Mouse (Mus musculus) thymus, adult 2 months (tissue): ENCODE data around the gene Ptov1. TPM values are rescaled to one million over a fixed set of nuclear protein-coding genes. Genes with fewer than 3 reads are reported as not detected.

Experiments used
- DNase-seq: peaks from one replicate; pipeline ENCODE4 v3.0.0; 2021
- H3K27ac ChIP-seq: fragments of 200-500 bp; 2 replicates; pipeline ENCODE4 v1.5.1; 2012; ENCODE audit warnings: low read length, control low read depth; ENCODE audit not compliant: control insufficient read depth, insufficient read depth
- H3K27me3 ChIP-seq: fragments of 200-500 bp; 2 replicates; pipeline ENCODE4 v1.6.1; 2012; ENCODE audit warnings: mild to moderate bottlenecking, low read length, moderate library complexity, mixed read lengths; ENCODE audit not compliant: control insufficient read depth, insufficient read depth
- H3K36me3 ChIP-seq: fragments of 200-500 bp; 2 replicates; pipeline ENCODE4 v1.6.1; 2012; ENCODE audit warnings: mild to moderate bottlenecking, low read length, moderate library complexity; ENCODE audit not compliant: control insufficient read depth, insufficient read depth
- H3K4me1 ChIP-seq: fragments of 200-500 bp; replicated peaks from 2 replicates; pipeline ENCODE4 v1.6.1; 2012; ENCODE audit warnings: low read length; ENCODE audit not compliant: control insufficient read depth, insufficient read depth
- H3K4me3 ChIP-seq: fragments of 200-500 bp; 2 replicates; pipeline ENCODE4 v1.5.1; 2012; ENCODE audit warnings: mild to moderate bottlenecking, low read length, control low read depth, moderate library complexity; ENCODE audit not compliant: control insufficient read depth, insufficient read depth
- CTCF ChIP-seq: fragments of 200-500 bp; IDR thresholded peaks from 2 replicates; pipeline ENCODE4 v1.5.1; 2012; ENCODE audit warnings: mild to moderate bottlenecking, control low read depth, low read length, moderate library complexity, borderline replicate concordance; ENCODE audit not compliant: control insufficient read depth, poor library complexity, insufficient read depth; ENCODE audit errors: extremely low read depth
- POLR2A ChIP-seq: fragments of 200-500 bp; IDR thresholded peaks from 2 replicates; pipeline ENCODE4 v1.6.1; 2012; ENCODE audit warnings: mild to moderate bottlenecking, low read length, control low read depth, moderate library complexity; ENCODE audit not compliant: control insufficient read depth, poor library complexity, insufficient read depth; ENCODE audit errors: extremely low read depth
- WGBS: fragments of 180-500 bp; shearing (Covaris S2); methylation state at CpG from one replicate; pipeline ENCODE4 v1.1.7; 2018; 5-methylcytosine and 5-hydroxymethylcytosine counted together
- polyA plus RNA-seq: library from polyadenylated mRNA; depleted of rRNA; stranded (reverse); fragments of >200 nt; gene quantifications from 2 replicates; pipeline ENCODE4 v1.2.3, GENCODE M21; 2012

The Ptov1 gene
- polyA plus RNA-seq, 1 experiment: 338 TPM

DNA sequence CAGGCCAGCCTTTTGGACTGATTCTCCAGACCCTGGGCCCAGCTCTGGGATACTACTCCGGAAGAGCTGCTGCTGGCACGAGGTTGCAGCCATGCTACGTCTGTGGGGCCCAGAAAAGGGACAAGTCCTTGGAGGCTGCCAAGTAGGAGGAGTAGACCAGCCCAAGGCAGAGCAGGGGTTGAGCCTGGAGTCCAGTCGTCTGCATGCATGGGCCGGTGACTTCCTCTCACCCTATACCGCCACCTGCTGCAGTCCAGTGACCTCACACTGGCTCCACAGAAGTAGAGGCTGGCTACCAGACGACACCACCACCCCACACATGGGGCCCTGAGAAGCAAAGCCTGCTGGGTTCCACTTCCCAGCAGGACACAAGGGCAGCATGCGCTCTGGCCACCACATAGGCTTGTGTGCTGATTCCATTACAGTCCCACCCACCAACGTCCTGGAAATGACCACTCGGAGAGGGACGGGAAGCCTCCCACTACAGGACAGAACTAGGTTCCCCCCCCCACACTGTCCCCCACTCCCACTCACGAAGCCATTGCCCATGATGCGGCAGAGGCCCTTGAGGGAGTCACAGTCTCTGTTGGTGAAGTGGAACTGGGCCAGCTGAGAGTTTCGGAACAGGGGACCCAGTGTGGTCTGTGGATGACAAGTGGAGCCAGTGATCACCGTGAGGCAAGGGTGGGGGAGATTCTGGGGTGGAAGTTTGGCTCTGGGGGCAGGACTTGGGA is 3.1 kb downstream of the Ptov1 start:
- Histone ChIP-seq H3K4me1 (peaks cover 18% of the 10 kb centered on the region), H3K27ac (no peak overlapping the region), H3K27me3 (no peaks in the 10 kb centered on the region), H3K4me3 (no peak overlapping the region), H3K36me3 (peaks cover 27% of the 10 kb centered on the region)
- 77% methylated on average over 15 of the region's 15 CpGs for WGBS
- TF ChIP-seq CTCF (no peak), POLR2A (no peak)
- no peak for DNase-seq

DNA sequence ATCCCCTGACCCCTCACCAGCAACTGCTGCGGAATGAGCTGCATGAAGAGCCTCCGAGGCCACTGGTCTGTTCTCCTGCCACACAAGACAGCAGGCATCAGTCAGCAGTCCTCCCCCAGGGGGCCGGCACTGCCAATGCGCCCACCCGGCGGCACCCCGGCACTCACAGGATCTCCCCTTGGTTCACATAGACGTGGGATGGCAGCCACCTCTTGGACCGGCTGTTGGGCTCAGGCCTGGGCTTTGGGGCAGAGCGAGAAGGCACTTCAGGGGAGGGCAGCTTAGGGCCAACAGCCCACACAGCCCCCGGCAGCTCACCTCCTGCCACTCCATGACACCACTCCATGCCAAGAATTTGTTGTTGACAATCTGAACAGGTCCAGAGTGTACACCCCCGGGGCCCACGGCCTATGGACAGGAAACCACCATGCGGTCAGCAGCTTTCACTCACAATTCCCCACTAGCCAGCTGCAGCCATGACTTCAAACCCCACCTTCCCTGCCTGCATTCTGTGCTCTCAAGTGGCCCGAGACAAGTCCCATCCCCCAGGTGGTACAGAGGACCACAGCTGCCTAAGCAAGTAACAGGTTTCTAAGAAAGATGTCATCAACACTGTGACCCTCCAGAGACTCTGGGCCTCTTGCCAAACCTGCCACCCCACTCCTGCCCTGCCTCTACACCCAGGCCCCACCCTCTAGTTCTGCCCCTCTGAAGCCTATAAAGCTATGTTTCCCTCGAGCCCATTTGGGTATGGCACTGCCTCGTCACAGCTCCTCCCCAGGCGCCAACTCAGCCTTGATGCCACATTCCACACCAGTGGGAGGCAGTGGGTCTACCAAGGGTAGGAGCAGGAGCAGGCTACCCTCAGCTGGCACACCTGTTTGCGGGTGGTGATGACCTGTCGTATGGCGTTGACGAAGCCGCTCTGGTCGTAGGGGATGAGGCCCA is 4.7 kb downstream of the Ptov1 start:
- no peaks in the 10 kb centered on the region for H3K27me3 ChIP-seq
- TF ChIP-seq CTCF: no peak
- TF ChIP-seq POLR2A: no peak
- WGBS: 87% methylated on average over 24 of the region's 24 CpGs
- peaks cover 27% of the 10 kb centered on the region for H3K36me3 ChIP-seq
- no peak overlapping the region for H3K4me3 ChIP-seq
- peaks cover 18% of the 10 kb centered on the region for H3K4me1 ChIP-seq
- H3K27ac ChIP-seq: no peak overlapping the region
- DNase-seq: no peak

DNA sequence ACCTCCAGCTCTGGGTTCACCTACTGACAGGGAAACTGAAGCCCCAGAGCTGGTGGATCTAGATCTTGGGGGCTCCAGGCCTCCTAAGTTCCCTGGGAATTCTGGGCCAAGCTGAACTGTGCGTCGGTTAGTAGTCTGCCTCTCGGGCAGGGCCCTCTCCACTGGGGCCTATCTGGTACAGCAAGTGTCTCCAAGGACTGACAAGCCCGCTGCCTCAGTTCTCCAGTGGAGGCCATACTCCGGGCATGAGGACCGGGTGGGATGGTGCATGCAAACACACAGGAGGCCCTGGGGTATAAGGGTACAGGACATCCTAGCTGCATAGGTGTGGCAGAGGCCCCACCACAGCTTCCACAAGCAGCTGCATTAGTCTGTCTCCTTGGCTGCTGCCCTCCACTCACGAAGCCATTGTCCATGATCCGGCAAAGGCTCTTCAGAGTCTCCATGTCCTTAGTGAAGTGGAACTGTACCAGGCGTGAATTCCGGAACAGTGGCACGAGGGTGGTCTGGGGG is 5.5 kb downstream of the Ptov1 start:
- Histone ChIP-seq H3K36me3 (peaks cover 27% of the 10 kb centered on the region), H3K27me3 (no peaks in the 10 kb centered on the region), H3K4me3 (no peak overlapping the region), H3K27ac (no peak overlapping the region), H3K4me1 (peaks cover 18% of the 10 kb centered on the region)
- TF ChIP-seq POLR2A (no peak), CTCF (no peak)
- DNase-seq: no peak
- 95% methylated on average over 11 of the region's 11 CpGs for WGBS

DNA sequence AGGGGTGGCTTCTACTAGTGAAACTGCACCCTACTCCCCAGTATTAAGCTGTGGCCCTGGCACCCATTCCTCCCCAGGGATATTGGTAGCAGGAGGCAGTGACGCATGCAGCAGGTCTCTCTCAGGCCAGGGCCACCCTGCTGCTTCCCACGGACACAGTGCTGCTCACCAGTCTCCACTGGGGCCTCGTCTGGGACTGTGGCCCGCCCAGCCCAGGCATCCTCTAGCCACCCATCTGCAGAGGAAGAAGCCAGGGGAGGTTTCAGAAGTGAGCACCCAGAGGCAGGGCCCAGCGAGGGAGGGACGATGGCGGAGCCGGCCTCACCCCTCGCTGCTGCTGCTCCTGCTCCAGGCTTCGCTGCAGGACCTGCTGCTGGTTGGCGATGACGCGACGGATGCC is 6.4 kb downstream of the Ptov1 start:
- TF ChIP-seq CTCF (no peak), POLR2A (no peak)
- Histone ChIP-seq H3K4me3 (no peak overlapping the region), H3K36me3 (peaks cover 27% of the 10 kb centered on the region), H3K27me3 (no peaks in the 10 kb centered on the region), H3K27ac (no peak overlapping the region), H3K4me1 (peaks cover 19% of the 10 kb centered on the region)
- 95% methylated on average over 14 of the region's 14 CpGs for WGBS
- no peak for DNase-seq

DNA sequence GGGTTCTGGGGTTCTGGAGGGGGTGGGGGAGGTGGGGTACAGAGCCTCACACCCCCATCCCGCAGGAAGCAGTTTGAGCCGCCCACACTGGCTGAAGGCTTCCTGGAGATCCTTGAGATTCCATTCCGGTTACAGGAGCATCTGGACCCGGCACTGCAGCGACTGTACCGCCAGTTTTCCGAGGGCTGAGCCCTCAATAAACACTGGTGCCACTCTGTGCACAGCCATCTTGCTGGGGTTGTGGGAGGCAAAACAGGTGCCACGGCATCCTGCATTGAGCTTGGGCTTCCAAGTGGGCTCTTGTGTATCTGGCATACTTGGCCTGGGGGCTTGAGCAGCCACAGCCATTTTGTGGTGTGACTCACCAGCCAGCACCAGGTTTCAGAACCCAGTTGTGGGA is 7.2 kb downstream of the Ptov1 start:
- H3K36me3 ChIP-seq: peaks cover 27% of the 10 kb centered on the region
- WGBS: 96% methylated on average over 8 of the region's 8 CpGs

DNA sequence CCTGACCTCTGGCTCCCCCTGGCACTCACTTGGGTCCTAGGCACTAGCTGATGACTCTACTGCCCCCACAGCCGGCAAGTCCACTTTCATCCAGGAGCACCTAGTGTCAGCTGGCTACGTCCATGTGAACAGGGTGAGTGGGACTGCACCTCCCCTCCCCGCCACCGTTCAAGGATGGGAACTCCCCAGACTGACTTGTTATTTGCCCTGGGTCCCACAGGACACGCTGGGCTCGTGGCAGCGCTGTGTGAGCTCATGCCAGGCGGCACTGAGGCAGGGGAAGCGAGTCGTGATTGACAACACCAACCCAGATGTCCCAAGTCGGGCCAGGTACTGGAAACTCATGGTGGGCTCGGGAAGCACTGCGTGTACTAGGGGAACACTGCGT is 8.2 kb downstream of the Ptov1 start:
- DNase-seq: no peak
- TF ChIP-seq POLR2A (no peak), CTCF (no peak)
- Histone ChIP-seq H3K27ac (no peak overlapping the region), H3K4me1 (peaks cover 15% of the 10 kb centered on the region), H3K36me3 (peaks cover 27% of the 10 kb centered on the region), H3K27me3 (no peaks in the 10 kb centered on the region), H3K4me3 (no peak overlapping the region)
- WGBS: 93% methylated on average over 14 of the region's 14 CpGs

More for the DNA sequence above, 7.2 kb downstream of the Ptov1 start:
- H3K4me3 ChIP-seq: no peak overlapping the region
- H3K27me3 ChIP-seq: no peaks in the 10 kb centered on the region
- H3K4me1 ChIP-seq: peaks cover 16% of the 10 kb centered on the region
- no peak for DNase-seq
- H3K27ac ChIP-seq: no peak overlapping the region
- no peak for TF ChIP-seq CTCF
- TF ChIP-seq POLR2A: no peak
